Mouse (Mus musculus) cortical plate, adult 2 months (tissue): ENCODE data around the gene Hagh.

Experiments
- CTCF ChIP-seq: fragments of 200-500 bp; IDR thresholded peaks from 2 replicates; pipeline ENCODE4 v1.5.1; 2011; ENCODE audit warnings: mild to moderate bottlenecking, control low read depth, low read length; ENCODE audit not compliant: insufficient read depth; ENCODE audit errors: extremely low read depth
- POLR2A ChIP-seq: fragments of 200-500 bp; IDR thresholded peaks from 2 replicates; pipeline ENCODE4 v1.6.1; 2011; ENCODE audit warnings: mild to moderate bottlenecking, low read length, control low read depth; ENCODE audit not compliant: insufficient read depth; ENCODE audit errors: extremely low read depth

- TF ChIP-seq POLR2A (no peak), CTCF (no peak)
Measured at GRCm38 (mm10) chr17:24878531-24878930, 38.6 kb downstream of the Hagh start.
